Comparison of ENCODE assay signal across 27 mouse cellular contexts in the genomic region with DNA sequence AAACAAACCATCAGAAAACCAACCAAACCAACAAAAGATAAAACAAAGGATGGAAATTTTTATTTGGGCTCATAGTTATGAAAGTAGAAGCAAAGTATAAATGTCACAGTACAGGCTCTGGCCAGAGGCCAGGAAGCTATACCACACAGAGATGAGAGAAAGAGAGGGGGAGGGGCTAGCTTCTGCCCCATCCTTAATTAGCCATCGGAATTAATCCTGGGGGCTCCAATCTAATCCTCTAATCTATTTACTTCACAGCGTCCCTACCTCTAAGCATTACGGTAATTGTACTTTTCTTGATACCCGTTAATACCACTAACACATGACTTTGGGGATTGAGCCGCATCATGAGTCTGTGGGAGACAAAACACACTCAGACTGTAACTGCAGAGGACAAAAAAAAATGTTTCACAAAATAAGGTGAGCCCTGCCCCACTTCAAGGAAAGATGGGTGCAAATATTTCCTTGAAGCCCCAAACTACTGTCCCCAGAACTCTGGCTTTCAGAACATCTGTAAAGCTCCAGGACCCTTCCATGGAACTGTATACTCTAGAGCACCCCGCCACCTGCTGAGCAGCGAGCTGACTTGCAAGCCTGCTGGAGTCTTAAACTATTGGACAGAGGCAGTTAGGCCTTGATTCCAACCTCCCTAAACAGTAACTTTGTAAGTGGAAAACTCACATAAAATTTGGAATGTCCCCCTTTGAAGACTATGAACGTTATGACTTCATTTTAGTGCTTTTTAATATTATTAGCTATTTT. TPM values are rescaled to one million over a fixed set of nuclear protein-coding genes. Genes with fewer than 3 reads are reported as not detected.
DNase-seq lines count a peak whose midpoint lies in the region; ATAC-seq lines count a peak whose summit lies in the region.
"Had no signal": no experiment of that assay in that cellular context is flagged by ENCODE, and none has a peak within 500 bp of the region (broad histone marks: within the 10 kb centered on the region; RNA-seq: fewer than 3 reads in every experiment).

No protein-coding gene starts in this region.

- H3K27ac ChIP-seq in forebrain, embryonic 12.5 days: no peak overlapping the region; the same call in 1 of the 2 replicates
- H3K27ac ChIP-seq in forebrain, embryonic 10.5 days: no peak overlapping the region
- peak overlapping the region; percentile 83 for H3K27ac ChIP-seq in neural tube, embryonic 13.5 days (replicated peaks)
- no peak overlapping the region for H3K27ac ChIP-seq in neural tube, embryonic 15.5 days (replicated peaks)
- H3K27ac ChIP-seq: embryonic facial prominence, embryonic 13.5 days; gastrocnemius, adult 2 months; heart, embryonic 15.5 days; hindbrain, embryonic 15.5 days; midbrain, embryonic 15.5 days had no signal

- no peaks in the 10 kb centered on the region for H3K36me3 ChIP-seq in forebrain, embryonic 12.5 days (replicated peaks)
- no peaks in the 10 kb centered on the region for H3K36me3 ChIP-seq in forebrain, embryonic 10.5 days (replicated peaks)
- no peaks in the 10 kb centered on the region for H3K36me3 ChIP-seq in neural tube, embryonic 13.5 days
- H3K36me3 ChIP-seq in neural tube, embryonic 15.5 days: no peaks in the 10 kb centered on the region
- H3K36me3 ChIP-seq: embryonic facial prominence, embryonic 13.5 days; G1E; heart, embryonic 15.5 days; hindbrain, embryonic 15.5 days; limb, embryonic 12.5 days; midbrain, embryonic 15.5 days had no signal

- no peak overlapping the region for H3K9ac ChIP-seq in forebrain, embryonic 12.5 days
- no peak overlapping the region for H3K9ac ChIP-seq in neural tube, embryonic 13.5 days
- H3K9ac ChIP-seq in neural tube, embryonic 15.5 days (replicated peaks): no peak overlapping the region
- H3K9ac ChIP-seq: embryonic facial prominence, embryonic 13.5 days; heart, embryonic 15.5 days; hindbrain, embryonic 15.5 days; limb, embryonic 12.5 days; liver, postnatal 0 days; midbrain, embryonic 15.5 days had no signal

- DNase-seq in forebrain, embryonic 10.5 days (ENCODE audit: extremely low spot score, low spot score): no peak
- peak; percentile 58 for DNase-seq in kidney, postnatal 10 days
- no peak for DNase-seq in kidney, adult 9 months
- DNase-seq in NIH3T3 (ENCODE audit: low read depth): peak; percentile 8
- no peak for DNase-seq in thymus, postnatal 25 days
- DNase-seq: adrenal gland, adult 2 months; cerebellum, adult 11-12 months; gastrocnemius, adult 2 months; heart, postnatal 36 days; kidney, postnatal 36 days; liver, postnatal 0 days; lung, postnatal 14 days; right cerebral cortex, postnatal 14 days; spleen, adult 18-20 months; thymus, postnatal 36 days had no signal

- peak; percentile 30; the same call in 1 of the 2 replicates for ATAC-seq in forebrain, embryonic 12.5 days (ENCODE audit: low FRiP score)
- ATAC-seq in neural tube, embryonic 13.5 days (ENCODE audit: low read depth): no peak
- ATAC-seq in neural tube, embryonic 15.5 days (ENCODE audit: low FRiP score): no peak; the same call in 1 of the 2 replicates
- ATAC-seq: CD4-positive, CD25-positive, alpha-beta regulatory T cell, adult 4 months; liver, postnatal 0 days; midbrain, embryonic 15.5 days had no signal

- WGBS in forebrain, embryonic 12.5 days: 46% methylated on average over 8 of the region's 8 CpGs
- WGBS in forebrain, embryonic 10.5 days: 61% methylated on average over 8 of the region's 8 CpGs
- WGBS in neural tube, embryonic 13.5 days: 67% methylated on average over 8 of the region's 8 CpGs
- 62% methylated on average over 8 of the region's 8 CpGs for WGBS in neural tube, embryonic 15.5 days

- H3K4me2 ChIP-seq in forebrain, embryonic 12.5 days: no peak overlapping the region
- no peak overlapping the region for H3K4me2 ChIP-seq in neural tube, embryonic 13.5 days
- no peak overlapping the region for H3K4me2 ChIP-seq in neural tube, embryonic 15.5 days
- H3K4me2 ChIP-seq: embryonic facial prominence, embryonic 13.5 days; heart, embryonic 15.5 days; hindbrain, embryonic 15.5 days; limb, embryonic 12.5 days; liver, embryonic 11.5 days; midbrain, embryonic 15.5 days had no signal

- H3K9me3 ChIP-seq in forebrain, embryonic 12.5 days: no peaks in the 10 kb centered on the region
- no peaks in the 10 kb centered on the region for H3K9me3 ChIP-seq in forebrain, embryonic 10.5 days
- H3K9me3 ChIP-seq in neural tube, embryonic 13.5 days: no peaks in the 10 kb centered on the region
- no peaks in the 10 kb centered on the region for H3K9me3 ChIP-seq in neural tube, embryonic 15.5 days (replicated peaks)
- H3K9me3 ChIP-seq: embryonic facial prominence, embryonic 13.5 days; G1E; heart, embryonic 15.5 days; hindbrain, embryonic 15.5 days; limb, embryonic 12.5 days; midbrain, embryonic 15.5 days had no signal

- H3K4me1 ChIP-seq in forebrain, embryonic 12.5 days: peaks cover 7% of the 10 kb centered on the region; the same call in 1 of the 2 replicates
- peaks cover 11% of the 10 kb centered on the region for H3K4me1 ChIP-seq in forebrain, embryonic 10.5 days
- H3K4me1 ChIP-seq in neural tube, embryonic 13.5 days (replicated peaks): peaks cover 24% of the 10 kb centered on the region
- H3K4me1 ChIP-seq in neural tube, embryonic 15.5 days: peaks cover 12% of the 10 kb centered on the region
- H3K4me1 ChIP-seq: embryonic facial prominence, embryonic 13.5 days; heart, embryonic 15.5 days; hindbrain, embryonic 15.5 days; midbrain, embryonic 15.5 days had no signal

- no peak overlapping the region for H3K4me3 ChIP-seq in forebrain, embryonic 12.5 days (replicated peaks)
- H3K4me3 ChIP-seq in forebrain, embryonic 10.5 days: no peak overlapping the region
- H3K4me3 ChIP-seq in neural tube, embryonic 13.5 days: no peak overlapping the region
- H3K4me3 ChIP-seq in neural tube, embryonic 15.5 days (replicated peaks): no peak overlapping the region
- H3K4me3 ChIP-seq: embryonic facial prominence, embryonic 13.5 days; erythroblast, embryonic 14.5 days; gastrocnemius, adult 2 months; heart, embryonic 15.5 days; hindbrain, embryonic 15.5 days; limb, embryonic 12.5 days; midbrain, embryonic 15.5 days had no signal

- H3K27me3 ChIP-seq in forebrain, embryonic 12.5 days: no peaks in the 10 kb centered on the region
- H3K27me3 ChIP-seq in forebrain, embryonic 10.5 days (ENCODE audit: poor library complexity, severe bottlenecking): peaks cover 4% of the 10 kb centered on the region; the same call in 1 of the 2 replicates
- no peaks in the 10 kb centered on the region for H3K27me3 ChIP-seq in neural tube, embryonic 13.5 days
- H3K27me3 ChIP-seq in neural tube, embryonic 15.5 days (replicated peaks): no peaks in the 10 kb centered on the region
- H3K27me3 ChIP-seq: embryonic facial prominence, embryonic 13.5 days; heart, embryonic 15.5 days; hindbrain, embryonic 15.5 days; limb, embryonic 12.5 days; midbrain, embryonic 15.5 days had no signal

RNA-seq across cellular contexts. Expression of gene Col4a4, which starts 41.3 kb away (rescaled TPM):
- polyA plus RNA-seq in forebrain, embryonic 12.5 days (2016; fragmentation: Nextera tagmentation; extraction: Ambion mirVana): 0.12 and 0.17 TPM in 2 replicates
- polyA plus RNA-seq in forebrain, embryonic 10.5 days (2016; fragmentation: Nextera tagmentation; extraction: Ambion mirVana): 0.05 and 0.06 TPM in 2 replicates
- 0.18 and 0.24 TPM in 2 replicates for polyA plus RNA-seq in neural tube, embryonic 13.5 days (2015; fragmentation: Nextera tagmentation; extraction: Ambion mirVana)
- 0.14 and 0.31 TPM in 2 replicates for polyA plus RNA-seq in neural tube, embryonic 15.5 days (2015; fragmentation: Nextera tagmentation; extraction: Ambion mirVana)
- polyA plus RNA-seq: erythroblast, embryonic 14.5 days; G1E had no signal

RNA-seq across cellular contexts. Expression of gene Col4a3, which starts 41.3 kb away (rescaled TPM):
- polyA plus RNA-seq in forebrain, embryonic 12.5 days (2016; fragmentation: Nextera tagmentation; extraction: Ambion mirVana): 0.12 and 0.23 TPM in 2 replicates
- 0.04 and 0.10 TPM in 2 replicates for polyA plus RNA-seq in forebrain, embryonic 10.5 days (2016; fragmentation: Nextera tagmentation; extraction: Ambion mirVana)
- polyA plus RNA-seq in neural tube, embryonic 13.5 days (2015; fragmentation: Nextera tagmentation; extraction: Ambion mirVana): 0.25 and 0.27 TPM in 2 replicates
- polyA plus RNA-seq in neural tube, embryonic 15.5 days (2015; fragmentation: Nextera tagmentation; extraction: Ambion mirVana): 0.18 and 0.33 TPM in 2 replicates
- polyA plus RNA-seq: CD4-positive, CD25-positive, alpha-beta regulatory T cell, adult 4 months had no signal

Comparison
In these comparisons a context has a peak if more than half of its experiments do, and no peak if none do; other contexts are left out.
1. DNase-seq: peak in kidney, postnatal 10 days (single experiment) and NIH3T3 (single experiment); none in forebrain, embryonic 10.5 days (single experiment), kidney, adult 9 months (single experiment) and thymus, postnatal 25 days (single experiment).